Mouse (Mus musculus): ENCODE measurements around the gene Rimbp2. TPM values are rescaled to one million over a fixed set of nuclear protein-coding genes. Genes with fewer than 3 reads are reported as not detected.

The Rimbp2 gene
- polyA plus RNA-seq, 1 experiment = not detected

DNA sequence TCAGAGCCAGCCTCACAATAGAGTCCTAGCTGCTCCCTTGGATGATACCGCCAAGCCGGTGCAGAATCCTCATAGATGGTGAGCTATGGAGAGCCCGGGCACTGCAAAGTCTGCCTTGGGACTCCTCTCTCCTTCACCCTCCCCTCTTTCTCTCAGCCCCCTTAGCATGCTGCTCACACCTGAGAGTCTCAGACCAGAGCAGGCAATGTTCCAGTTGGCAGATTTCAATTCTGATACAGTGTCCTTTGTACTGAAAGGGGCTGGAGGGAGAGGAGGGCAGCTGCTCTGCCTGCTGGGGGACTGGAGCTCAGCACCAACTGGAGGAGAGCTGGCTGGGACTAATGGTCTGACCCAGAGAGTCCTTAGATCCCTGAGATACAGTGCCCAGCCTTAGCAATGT is 92.4 kb downstream of the Rimbp2 start:
- Histone ChIP-seq H3K9me3 (peaks cover 29% of the 10 kb centered on the region), H3K27me3 (replicated peaks) (no peaks in the 10 kb centered on the region), H3K4me1 (no peaks in the 10 kb centered on the region), H3K4me3 (replicated peaks) (no peak overlapping the region), H3K36me3 (replicated peaks; ENCODE audit: low read length) (no peaks in the 10 kb centered on the region)
- TF ChIP-seq GATA1 (IDR thresholded peaks at IDR 0.05; ENCODE audit: borderline replicate concordance, low read length) (no peak), FLI1 (IDR thresholded peaks at IDR 0.05; ENCODE audit: low read length) (no peak)

DNA sequence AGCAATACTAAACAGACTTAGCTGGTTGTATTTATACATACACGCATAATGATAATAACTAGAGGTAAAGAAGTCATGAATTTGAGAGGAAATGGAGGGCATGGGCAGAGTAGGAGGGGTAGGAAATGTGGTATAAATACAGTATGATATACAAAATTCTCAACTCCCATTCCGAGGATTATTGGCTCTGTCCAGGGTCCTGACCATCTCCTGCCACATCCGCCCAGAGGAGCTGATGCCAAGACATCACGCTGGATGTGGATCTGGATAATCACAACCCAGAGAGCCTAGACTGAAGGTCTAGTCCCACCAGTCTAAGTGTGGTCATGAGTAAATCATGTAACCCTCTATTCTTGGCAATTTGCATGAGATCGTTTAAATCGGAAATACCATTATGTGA is 100.5 kb downstream of the Rimbp2 start:
- Histone ChIP-seq H3K9me3 (peaks cover 41% of the 10 kb centered on the region), H3K4me3 (replicated peaks) (no peak overlapping the region)
- TF ChIP-seq GATA1 (IDR thresholded peaks at IDR 0.05; ENCODE audit: borderline replicate concordance, low read length) = no peak
- TF ChIP-seq FLI1 (IDR thresholded peaks at IDR 0.05; ENCODE audit: low read length) = no peak

DNA sequence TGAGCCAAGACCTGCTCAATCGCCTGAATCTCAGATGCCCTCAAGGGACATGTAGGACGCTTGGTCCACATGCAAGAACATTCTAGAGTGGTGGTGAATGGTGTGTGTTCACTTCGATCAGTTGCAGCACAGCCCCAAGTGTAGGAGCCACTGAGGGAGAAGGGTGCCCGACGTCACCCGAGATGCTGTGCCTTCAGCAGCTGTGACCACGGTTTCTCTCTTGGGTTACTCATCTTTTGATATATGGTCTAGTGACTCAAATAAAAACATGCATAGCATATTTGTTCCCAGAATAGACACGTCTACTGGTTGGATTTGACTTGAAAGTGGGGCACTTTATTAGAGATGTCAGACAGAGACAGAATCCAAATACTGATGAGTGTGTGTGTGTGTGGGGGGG is 105.5 kb downstream of the Rimbp2 start:
- H3K36me3 ChIP-seq (replicated peaks; ENCODE audit: low read length) = no peaks in the 10 kb centered on the region
- peaks cover 64% of the 10 kb centered on the region for H3K9me3 ChIP-seq
- H3K4me3 ChIP-seq (replicated peaks) = no peak overlapping the region
- H3K4me1 ChIP-seq = no peaks in the 10 kb centered on the region
- TF ChIP-seq FLI1 (IDR thresholded peaks at IDR 0.05; ENCODE audit: low read length) = no peak
- no peak for TF ChIP-seq GATA1 (IDR thresholded peaks at IDR 0.05; ENCODE audit: borderline replicate concordance, low read length)
- no peaks in the 10 kb centered on the region for H3K27me3 ChIP-seq (replicated peaks)

More for the DNA sequence above, 100.5 kb downstream of the Rimbp2 start:
- Histone ChIP-seq H3K36me3 (replicated peaks; ENCODE audit: low read length) (no peaks in the 10 kb centered on the region), H3K27me3 (replicated peaks) (no peaks in the 10 kb centered on the region), H3K4me1 (no peaks in the 10 kb centered on the region)

DNA sequence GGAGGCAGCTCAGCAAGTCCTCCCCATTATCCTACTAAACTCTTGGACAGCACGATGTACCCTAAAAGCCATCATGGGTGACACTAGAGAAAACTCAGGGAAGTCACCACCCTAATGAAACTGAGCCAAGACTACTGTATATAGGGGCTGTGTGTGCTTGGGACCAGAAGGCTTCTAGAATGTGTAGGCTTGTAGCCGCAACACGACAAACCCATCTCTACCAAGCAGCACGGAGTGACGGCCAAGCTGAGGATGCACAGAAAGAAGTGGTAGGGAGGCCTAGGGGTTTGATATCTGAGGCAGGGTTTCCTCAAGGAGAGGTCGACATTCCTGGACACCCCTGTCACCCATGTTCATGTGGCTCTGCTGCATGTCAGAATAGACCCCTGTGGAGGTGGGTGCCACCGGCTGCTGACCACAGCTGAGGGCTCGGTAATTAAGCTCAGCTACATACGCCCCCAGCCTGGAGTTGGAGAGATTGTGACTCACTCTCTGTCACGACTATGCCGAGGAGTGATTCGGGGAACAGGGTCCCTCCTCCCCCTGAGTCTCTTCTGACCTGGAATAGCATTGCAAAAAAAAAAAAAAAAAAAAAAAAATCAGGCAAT is 106.7 kb downstream of the Rimbp2 start:
- H3K36me3 ChIP-seq (replicated peaks; ENCODE audit: low read length) = no peaks in the 10 kb centered on the region
- no peak for TF ChIP-seq FLI1 (IDR thresholded peaks at IDR 0.05; ENCODE audit: low read length)
- no peak for TF ChIP-seq GATA1 (IDR thresholded peaks at IDR 0.05; ENCODE audit: borderline replicate concordance, low read length)
- H3K9me3 ChIP-seq = peaks cover 74% of the 10 kb centered on the region
- no peaks in the 10 kb centered on the region for H3K4me1 ChIP-seq
- H3K4me3 ChIP-seq (replicated peaks) = no peak overlapping the region
- H3K27me3 ChIP-seq (replicated peaks) = no peaks in the 10 kb centered on the region

DNA sequence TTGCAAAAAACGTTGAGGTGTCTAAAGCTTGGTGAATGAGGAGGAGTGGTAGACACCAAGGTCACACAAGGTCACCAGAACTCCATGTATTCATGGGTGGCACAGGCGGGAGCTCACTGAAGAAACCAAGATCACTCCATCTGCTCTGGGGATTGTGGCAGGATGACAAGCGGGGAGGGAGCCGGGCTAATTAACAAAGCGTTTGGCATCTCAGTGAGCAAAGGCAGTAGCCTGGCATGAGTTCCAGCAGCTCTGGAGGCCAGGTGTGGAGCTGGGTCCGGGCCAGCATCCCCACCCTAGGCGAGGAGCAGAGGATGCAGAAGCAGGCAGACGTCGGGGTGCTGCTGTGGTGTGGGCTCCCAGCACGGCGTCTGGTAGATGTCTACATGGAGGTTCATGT is 108.3 kb downstream of the Rimbp2 start:
- Histone ChIP-seq H3K9me3 (peaks cover 78% of the 10 kb centered on the region), H3K4me1 (no peaks in the 10 kb centered on the region), H3K27me3 (replicated peaks) (no peaks in the 10 kb centered on the region), H3K36me3 (replicated peaks; ENCODE audit: low read length) (no peaks in the 10 kb centered on the region), H3K4me3 (replicated peaks) (no peak overlapping the region)
- TF ChIP-seq FLI1 (IDR thresholded peaks at IDR 0.05; ENCODE audit: low read length) = no peak
- no peak for TF ChIP-seq GATA1 (IDR thresholded peaks at IDR 0.05; ENCODE audit: borderline replicate concordance, low read length)

DNA sequence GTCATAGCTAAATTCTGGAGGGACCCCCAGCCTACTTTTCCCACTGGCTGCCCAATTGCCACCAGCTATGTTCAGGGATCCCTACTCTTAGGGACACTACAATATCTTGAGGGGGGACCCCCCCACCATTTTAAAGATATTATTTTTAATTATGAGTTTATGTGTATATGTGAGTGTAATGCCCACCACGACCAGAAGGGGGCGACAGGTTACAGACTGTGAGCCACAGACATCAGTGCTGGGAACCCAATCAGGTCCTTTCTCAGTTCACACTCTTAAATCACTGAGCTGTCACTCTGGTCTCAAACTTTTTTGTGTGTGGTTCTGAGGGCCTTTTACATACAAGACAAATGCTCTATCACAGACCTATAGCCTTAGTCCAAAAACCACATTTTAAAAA is 109.3 kb downstream of the Rimbp2 start:
- Histone ChIP-seq H3K36me3 (replicated peaks; ENCODE audit: low read length) (no peaks in the 10 kb centered on the region), H3K9me3 (peaks cover 77% of the 10 kb centered on the region), H3K4me1 (no peaks in the 10 kb centered on the region), H3K4me3 (replicated peaks) (no peak overlapping the region), H3K27me3 (replicated peaks) (no peaks in the 10 kb centered on the region)
- no peak for TF ChIP-seq FLI1 (IDR thresholded peaks at IDR 0.05; ENCODE audit: low read length)
- no peak for TF ChIP-seq GATA1 (IDR thresholded peaks at IDR 0.05; ENCODE audit: borderline replicate concordance, low read length)

DNA sequence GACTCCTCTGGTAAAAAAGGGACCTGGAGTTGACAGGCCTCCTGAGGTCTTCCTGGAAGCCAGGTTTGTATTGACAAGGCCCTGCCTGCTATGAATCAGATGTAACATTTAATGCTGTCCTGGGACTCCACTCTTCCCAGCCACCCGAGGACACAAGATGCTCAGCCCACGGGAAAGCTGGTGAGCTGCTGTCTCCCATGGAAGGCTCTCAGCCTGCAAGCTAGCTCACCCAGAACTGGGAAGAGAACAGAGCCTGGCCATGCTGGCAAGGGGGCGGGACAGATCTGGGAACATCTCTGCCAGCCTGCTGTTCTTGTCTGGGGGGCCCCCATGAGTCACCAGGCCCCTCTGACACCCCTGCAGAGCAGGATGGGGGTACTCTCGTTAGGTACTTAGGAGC is 111.7 kb downstream of the Rimbp2 start:
- Histone ChIP-seq H3K36me3 (replicated peaks; ENCODE audit: low read length) (no peaks in the 10 kb centered on the region), H3K9me3 (peaks cover 77% of the 10 kb centered on the region), H3K4me1 (no peaks in the 10 kb centered on the region), H3K4me3 (replicated peaks) (no peak overlapping the region), H3K27me3 (replicated peaks) (no peaks in the 10 kb centered on the region)
- TF ChIP-seq FLI1 (IDR thresholded peaks at IDR 0.05; ENCODE audit: low read length) = no peak
- TF ChIP-seq GATA1 (IDR thresholded peaks at IDR 0.05; ENCODE audit: borderline replicate concordance, low read length) = no peak

DNA sequence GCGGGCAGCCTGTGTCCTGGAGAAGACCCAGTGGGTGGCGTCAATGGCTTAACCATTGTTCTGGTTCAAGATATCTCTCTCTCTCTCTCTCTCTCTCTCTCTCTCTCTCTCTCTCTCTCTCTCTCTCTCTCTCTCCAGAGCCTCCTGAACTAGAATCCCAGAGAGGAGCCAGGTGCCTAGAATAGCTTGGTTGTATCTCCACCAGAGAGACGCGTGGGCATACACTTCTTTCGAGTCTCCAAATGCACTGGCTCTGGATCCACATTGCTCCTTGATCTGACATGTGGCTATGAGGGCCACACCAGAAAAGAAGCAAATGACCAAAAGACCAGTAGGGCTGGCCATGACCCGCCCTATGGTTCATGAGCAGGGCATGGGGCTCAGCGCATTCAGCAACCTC is 116.2 kb downstream of the Rimbp2 start:
- Histone ChIP-seq H3K36me3 (replicated peaks; ENCODE audit: low read length) (no peaks in the 10 kb centered on the region), H3K4me3 (replicated peaks) (no peak overlapping the region), H3K4me1 (no peaks in the 10 kb centered on the region), H3K9me3 (peaks cover 49% of the 10 kb centered on the region), H3K27me3 (replicated peaks) (no peaks in the 10 kb centered on the region)
- TF ChIP-seq FLI1 (IDR thresholded peaks at IDR 0.05; ENCODE audit: low read length) = no peak
- TF ChIP-seq GATA1 (IDR thresholded peaks at IDR 0.05; ENCODE audit: borderline replicate concordance, low read length) = no peak

DNA sequence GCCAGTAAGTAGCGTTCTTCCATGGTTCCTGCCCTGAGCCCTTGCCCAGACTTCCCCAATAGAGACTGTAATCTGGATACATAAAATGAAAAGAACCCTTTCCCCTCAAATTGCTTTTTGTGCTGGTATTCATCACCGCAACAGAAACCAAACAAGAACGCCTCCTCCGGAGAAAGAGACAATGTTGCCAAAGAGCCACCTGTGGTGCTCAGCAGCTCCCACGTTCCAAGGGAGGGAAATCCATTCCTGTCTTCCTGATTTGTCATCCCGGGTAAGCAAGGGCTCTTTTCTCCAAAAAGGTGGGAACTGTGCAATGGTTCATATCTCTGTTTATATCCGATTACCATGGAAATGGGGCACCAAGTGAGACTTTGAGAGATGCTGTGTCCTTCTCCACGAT is 119.2 kb downstream of the Rimbp2 start:
- Histone ChIP-seq H3K27me3 (replicated peaks) (no peaks in the 10 kb centered on the region), H3K4me3 (replicated peaks) (no peak overlapping the region), H3K9me3 (peaks cover 50% of the 10 kb centered on the region), H3K36me3 (replicated peaks; ENCODE audit: low read length) (no peaks in the 10 kb centered on the region), H3K4me1 (no peaks in the 10 kb centered on the region)
- TF ChIP-seq FLI1 (IDR thresholded peaks at IDR 0.05; ENCODE audit: low read length) (no peak), GATA1 (IDR thresholded peaks at IDR 0.05; ENCODE audit: borderline replicate concordance, low read length) (no peak)

DNA sequence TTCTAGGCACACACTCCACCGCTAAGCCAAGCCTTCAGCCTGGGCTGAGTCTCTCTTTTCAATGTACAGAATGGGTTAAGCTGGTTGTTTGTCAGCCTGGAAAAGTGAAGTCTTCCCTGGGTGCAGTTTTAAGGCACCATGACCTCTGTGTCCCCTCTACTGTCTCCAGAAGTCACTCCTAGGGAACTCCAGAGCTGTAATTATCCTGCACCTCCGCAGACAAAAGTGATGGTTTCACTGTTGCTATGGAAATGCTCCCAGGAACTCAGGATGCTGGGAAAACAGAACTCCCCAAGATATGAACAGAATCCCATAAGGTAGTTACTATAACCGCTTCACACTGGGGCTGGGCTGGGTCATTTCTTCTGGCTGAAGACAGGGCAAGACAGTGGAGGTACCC is 130.4 kb downstream of the Rimbp2 start:
- H3K4me1 ChIP-seq = no peaks in the 10 kb centered on the region
- no peaks in the 10 kb centered on the region for H3K36me3 ChIP-seq (replicated peaks; ENCODE audit: low read length)
- H3K9me3 ChIP-seq = peaks cover 50% of the 10 kb centered on the region
- TF ChIP-seq GATA1 (IDR thresholded peaks at IDR 0.05; ENCODE audit: borderline replicate concordance, low read length) (no peak), FLI1 (IDR thresholded peaks at IDR 0.05; ENCODE audit: low read length) (no peak)
- no peaks in the 10 kb centered on the region for H3K27me3 ChIP-seq (replicated peaks)
- H3K4me3 ChIP-seq (replicated peaks) = no peak overlapping the region
